Mouse (Mus musculus) liver, adult 2 months (tissue): ENCODE measurements at regions not wholly inside any gene's neighbourhood (a gene's known extent, or its start where the extent isn't known, plus 50 kb on each side); places are given as distances from the start of the nearest gene placed in this dataset.

Experiments used
- CTCF ChIP-seq: fragments of 200-500 bp; IDR thresholded peaks from 2 replicates; pipeline ENCODE4 v1.5.1; 2011; ENCODE audit warnings: low read depth, low read length, control low read depth
- POLR2A ChIP-seq: fragments of 200-500 bp; IDR thresholded peaks from 2 replicates; pipeline ENCODE4 v1.6.1; 2011; ENCODE audit warnings: low read length, control low read depth; ENCODE audit not compliant: insufficient read depth; ENCODE audit errors: extremely low read depth

GRCm38 (mm10) chr1:164550596-164550995 lies 92.4 kb upstream of the Atp1b1 start:
- TF ChIP-seq POLR2A, result no peak
- no peak for TF ChIP-seq CTCF
